Mouse (Mus musculus) right cerebral cortex, postnatal 10 days (tissue): Measurements from ENCODE around the gene Sema6c.
"Not testable (repeated sequence)": the region's sequence is repeated elsewhere in the genome, so short reads cannot be mapped to it uniquely, and the experiment has no call there.

ENCODE experiments used
- DNase-seq, 2 experiments: peaks; one replicate each; pipeline ENCODE4 v3.0.0; 2021; ENCODE audit warnings: low spot score in 2 of 2

Sema6c gene

DNA sequence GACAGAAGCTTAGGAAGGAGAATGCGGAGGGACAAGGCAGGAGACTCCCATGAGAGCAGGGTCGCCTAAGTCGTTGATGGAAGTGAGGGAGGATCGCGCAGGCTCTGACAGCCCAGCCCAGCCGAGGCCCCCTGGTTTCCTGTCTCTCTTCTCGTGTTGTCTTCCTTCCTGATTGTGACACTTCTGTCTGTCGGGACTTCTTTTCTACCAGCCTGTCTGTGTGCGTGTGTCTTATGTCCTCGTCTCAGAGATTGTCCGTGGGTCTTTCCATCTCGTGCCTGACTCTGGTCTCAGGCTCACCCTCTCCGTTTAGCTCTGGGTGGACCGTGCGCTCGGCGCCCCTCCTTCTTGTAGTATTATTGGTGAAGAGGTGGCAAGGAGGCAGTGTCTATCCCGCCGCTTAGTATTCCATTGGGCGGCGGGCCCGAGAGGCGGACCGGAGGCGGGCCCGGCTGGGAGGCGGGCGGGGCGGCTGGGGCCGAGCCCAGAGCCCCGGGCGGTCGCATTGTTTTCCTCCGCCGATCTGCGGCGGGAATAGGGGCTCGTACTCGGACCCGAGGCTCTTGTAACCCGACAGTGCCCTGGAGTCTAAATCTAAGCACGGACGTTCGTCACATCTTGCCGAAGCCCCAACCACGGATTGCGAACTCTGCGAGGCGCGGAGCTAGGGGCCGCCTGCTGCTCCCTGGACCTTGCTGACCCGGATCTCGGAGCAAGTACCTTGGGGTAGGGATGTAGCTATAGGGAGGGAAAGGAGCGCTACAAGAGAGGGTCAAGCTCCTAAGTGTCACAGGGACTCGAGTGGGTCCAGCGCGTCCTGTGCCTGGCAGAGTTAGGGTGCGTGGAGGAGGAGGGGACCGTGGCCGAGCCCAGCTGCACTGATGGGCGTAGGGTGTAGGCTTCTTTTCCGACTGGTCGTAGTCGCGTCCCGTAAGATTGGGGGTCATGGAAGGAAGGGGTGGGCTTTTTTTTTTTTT lies at the start of gene Sema6c:
Gene Sema6c (plus strand): TSS at position 471 of the 977 bp plus-strand sequence.
- DNase-seq: peak; percentile 95

DNA sequence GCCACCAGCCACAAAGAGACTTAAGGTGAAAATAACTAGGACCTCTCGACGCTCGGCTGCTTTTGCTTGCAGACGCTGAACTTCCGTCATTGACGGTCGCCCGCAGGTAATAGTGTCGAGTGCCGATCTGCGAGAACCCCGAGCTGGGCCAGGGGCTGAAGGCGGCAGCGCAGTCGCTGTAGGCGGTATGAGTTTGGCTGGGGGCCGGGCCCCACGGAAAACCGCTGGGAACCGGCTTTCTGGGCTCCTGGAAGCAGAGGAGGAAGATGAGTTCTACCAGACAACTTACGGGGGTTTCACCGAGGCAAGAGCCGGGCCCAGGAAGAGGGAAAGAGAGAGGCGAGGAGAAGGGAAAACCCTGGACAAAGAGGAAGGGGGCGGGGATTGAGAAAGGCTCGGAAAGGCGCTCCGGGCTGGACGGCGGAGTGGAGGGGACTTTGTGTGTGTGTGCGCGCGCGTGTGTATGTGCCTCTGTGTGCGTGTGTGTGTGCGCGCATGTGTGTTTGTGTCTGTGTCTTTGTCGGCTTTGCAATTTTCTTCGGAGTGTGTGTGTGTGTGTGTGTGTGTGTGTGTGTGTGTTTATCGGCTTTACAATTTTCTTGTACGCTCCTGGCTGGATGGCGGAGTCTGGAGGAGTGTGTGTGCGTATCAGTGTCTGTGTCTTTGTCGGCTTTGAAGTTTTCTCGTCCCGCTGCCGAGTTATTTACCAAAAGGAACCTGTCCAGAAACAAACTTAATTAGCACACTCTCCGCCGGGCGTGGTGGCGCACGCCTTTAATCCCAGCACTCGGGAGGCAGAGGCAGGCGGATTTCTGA lies 49.1 kb upstream of the Sema6c start, which contains the start of gene Vps72:
Gene Vps72 (plus strand): TSS at position 112 of the 816 bp plus-strand sequence.
- DNase-seq: peak; percentile 94

DNA sequence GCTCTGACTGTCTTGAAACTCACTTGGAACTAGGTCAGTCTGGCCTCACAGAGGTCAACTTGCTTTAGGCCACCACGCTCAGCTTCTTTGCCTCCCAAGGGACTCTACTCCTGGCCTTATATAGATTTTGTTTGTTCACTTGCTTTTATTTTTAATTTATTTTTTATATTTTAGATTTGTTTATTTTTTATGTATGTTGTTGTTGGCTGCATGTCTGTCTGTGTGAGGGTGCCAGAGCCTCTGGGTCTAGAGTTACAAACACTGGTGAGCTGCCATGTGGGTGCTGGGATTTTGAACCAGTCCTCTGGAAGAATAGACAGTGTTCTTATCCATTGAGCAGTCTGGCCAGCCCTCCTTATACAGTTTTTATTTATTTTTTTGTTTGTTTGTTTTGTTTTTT lies 47.5 kb upstream of the Sema6c start:
- no peak for DNase-seq

DNA sequence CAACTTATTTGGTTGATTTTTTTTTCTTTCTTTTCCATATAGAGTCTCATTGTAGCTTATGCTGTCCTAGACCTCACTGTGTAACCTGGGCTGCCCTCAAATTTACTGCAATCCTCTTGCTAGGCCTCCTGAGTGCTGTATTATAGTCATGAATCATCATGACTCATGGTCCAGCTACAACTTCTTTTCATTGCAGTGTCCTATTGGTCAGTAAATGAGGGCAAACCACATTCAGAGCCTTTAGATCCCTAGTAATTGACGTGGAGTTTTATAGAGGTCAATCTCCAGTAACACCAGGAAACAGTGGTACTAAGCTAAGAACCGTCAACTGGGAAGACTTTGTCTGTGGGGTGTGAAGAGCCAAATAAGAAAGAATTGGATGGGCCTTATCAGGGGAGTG lies 42.5 kb upstream of the Sema6c start:
- no peak for DNase-seq

DNA sequence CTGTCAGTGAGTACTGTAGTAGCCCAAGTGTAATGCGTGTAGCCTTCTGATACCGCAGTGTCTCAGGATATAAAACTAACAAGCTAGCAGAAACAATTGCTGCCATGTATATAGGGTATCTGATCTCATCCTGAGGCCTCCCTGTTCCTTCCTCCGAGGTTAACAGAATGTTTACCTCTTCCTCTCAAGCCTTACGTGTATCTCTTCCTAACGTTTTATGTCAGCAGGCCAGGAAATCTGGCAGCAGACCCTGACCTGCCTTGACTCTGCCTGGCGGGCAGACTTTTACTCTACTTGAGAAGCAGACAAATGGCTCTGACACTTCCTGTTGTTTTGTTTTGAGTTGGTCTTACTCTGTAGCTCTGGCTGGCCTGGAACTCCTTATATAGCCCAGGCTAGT lies 38.7 kb upstream of the Sema6c start:
- DNase-seq: no peak

DNA sequence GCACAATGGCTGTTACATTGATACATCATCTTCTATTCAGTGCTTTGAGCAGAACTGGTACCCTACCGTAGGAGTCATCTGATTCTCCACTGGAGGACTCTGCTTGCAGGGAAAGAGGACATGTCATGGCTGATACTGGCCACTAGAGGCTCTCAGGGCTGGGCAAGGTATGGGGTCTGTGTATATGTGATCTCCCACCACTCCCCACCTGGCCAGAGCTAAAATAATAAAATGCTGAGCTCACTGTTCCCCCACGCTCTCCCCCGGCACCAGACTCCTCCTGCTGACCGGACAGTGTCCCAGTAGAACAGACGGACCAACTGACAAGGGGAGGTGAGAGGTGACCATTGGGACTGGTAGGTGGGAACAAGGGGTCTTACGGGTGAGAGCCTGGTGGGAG lies 36.0 kb upstream of the Sema6c start, which contains the start of gene Tmod4:
Gene Tmod4 (plus strand): TSS at position 231 of the 400 bp plus-strand sequence.
- no peak for DNase-seq

DNA sequence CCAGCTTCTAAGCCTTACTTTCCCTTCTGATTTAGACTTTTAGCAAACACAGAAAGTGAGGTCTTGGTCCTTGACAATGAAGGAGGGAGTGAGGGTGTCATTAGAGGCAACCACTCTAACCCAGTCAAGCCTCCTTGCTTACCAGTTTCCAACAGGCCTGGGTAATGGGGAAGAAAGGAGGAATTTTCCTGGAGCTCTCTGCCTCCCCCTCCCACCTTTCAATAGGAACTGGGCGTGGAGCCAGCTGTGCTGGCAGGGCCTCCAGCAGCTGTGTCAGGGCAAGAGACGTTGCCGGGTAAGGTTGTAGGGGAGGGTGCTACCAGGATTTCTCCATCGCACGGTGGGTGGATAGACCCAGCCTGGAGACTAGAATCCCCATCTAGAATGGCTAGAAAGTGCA lies 35.3 kb upstream of the Sema6c start:
- peak; percentile 75 to 77 for DNase-seq

DNA sequence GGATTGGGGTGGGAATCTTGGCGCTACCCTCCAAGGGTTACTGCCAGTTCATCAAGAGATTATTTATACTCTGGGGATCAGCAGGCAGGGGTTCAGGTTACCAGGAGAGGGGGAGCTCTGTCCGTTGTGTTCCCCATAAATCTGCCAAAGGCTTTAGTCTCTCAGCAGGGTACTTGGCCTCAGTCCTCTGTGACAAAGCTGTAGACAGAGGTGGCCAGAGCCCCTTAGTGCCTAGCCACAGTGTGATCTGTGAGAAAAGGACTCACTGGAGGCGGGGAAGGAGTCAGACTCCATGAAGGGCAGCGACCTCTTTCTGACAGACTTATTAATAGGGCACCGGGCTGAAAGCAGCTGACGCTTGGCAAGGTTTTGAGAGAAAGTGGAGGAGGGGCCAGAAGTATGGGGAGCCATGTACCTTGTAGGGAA lies 31.0 kb upstream of the Sema6c start:
- DNase-seq: no peak

DNA sequence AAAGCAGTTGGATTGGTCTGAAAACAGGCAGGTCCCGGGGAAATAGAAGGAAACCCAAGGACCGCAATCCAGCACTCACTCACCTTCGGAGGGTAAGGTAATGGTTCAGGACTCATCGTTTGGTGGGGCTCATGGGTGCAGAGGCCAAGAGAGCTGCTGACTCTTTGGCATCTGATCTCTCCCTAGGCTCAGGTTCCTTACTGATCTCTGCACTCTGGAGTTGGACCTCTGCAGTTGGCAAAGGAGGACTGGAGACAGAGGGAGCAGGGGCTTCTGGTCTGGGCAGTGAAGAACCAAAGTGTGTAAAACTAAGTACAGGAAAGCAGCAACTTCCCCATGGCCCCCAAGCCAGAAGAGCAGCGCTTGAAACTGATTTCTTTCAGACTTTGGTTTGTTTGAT lies 30.2 kb upstream of the Sema6c start:
- no peak for DNase-seq

DNA sequence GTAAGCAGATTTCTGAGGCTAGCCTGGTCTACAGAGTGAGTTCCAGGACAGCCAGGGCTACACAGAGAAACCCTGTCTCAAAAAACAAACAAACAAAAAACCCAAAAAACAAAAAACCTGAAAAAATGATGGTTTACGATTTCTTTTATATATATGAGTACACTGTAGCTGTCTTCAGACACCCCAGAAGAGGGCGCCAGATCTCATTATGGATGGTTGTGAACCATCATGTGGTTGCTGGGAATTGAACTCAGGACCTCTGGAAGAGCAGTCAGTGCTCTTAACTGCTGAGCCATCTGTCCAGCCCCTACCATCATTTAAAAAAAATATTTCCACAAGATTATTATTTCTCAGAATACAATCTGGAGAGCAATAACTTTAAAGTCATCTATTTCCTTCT lies 27.9 kb upstream of the Sema6c start:
- DNase-seq: not testable (repeated sequence)

DNA sequence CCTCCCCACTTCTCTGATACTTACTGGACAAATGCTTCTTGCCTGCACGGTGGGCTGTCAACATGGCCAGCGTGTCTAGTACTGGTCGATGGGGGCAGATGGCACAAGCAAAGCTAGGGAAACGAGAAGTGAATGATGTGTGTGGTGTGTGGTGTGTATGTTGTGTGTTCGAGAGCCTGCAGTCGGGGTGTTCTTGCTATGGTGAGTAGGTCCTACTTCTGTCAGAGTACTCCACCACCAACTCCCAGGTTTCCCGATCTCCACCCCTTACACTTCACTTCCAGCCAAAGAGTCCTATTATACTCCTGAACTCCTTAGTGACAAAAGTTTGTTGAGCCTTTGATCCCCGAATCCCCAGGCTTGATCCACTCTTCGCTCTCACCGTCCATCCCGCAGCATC lies 27.1 kb upstream of the Sema6c start:
- DNase-seq: no peak

DNA sequence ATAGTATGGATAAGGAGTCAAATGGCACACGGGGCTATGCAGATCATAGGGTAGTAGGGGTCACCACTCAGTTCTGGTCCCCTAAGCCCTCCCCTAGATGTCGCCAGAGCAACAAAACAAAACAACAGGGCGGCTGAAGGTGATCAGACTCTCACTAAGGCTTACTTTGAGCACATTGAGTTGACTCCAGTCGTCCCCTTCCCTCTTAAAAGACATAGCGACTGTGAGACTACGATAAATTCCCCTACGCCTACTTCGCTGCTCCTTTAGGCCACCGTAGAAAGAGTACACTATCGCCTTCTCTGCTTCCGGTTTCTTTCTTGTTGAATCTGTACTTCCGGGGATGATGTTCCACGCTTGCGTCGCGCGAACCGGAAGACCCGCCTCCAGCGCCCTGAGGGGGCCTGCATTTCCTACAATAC lies 26.6 kb upstream of the Sema6c start, which contains the start of the genes Scnm1 and Lysmd1:
Gene Scnm1 (minus strand): TSS at position 332 of the 422 bp plus-strand sequence.
Gene Lysmd1 (plus strand): TSS at position 409 of the 422 bp plus-strand sequence.
- peak; percentile 94 to 96 for DNase-seq

DNA sequence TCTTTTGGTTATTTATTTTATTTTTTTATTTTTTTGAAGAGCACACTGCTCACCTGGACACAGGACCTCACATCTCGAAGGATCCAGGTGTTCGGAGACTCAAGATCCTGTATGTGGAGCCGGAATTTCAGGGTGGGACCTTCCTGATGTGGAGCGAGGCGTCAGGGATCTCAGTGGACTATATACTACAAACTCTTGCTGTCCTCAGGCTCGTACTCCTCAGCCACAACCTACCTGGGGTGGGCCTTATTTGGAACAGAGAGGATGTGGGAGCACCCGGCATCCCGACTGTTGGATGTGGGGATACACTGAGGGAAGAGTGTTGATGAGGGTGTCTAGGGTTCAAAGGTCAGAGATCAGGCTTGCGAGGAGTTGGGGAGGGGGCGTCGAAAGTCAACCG lies 26.1 kb upstream of the Sema6c start:
- not testable (repeated sequence) for DNase-seq

DNA sequence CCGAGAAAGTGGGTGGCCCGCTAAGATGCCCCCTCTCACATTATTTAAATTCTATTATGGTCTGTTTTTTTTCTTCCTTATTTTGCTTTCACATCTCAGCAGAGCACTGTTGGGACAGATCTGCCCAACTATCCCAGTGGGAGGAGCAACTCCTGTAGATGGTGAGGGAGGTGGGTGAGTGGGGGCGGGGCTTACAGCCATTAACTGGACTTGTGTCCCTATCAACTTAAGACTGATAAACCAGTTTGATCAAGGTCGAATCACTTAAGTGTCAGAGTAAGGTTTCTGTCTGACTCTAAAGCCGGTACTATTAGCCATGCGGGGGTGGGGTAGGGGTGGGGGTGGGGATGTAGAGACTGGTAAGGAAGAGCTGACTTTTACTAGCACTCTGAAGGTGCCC lies 25.2 kb upstream of the Sema6c start:
- DNase-seq: peak; percentile 68 to 69

DNA sequence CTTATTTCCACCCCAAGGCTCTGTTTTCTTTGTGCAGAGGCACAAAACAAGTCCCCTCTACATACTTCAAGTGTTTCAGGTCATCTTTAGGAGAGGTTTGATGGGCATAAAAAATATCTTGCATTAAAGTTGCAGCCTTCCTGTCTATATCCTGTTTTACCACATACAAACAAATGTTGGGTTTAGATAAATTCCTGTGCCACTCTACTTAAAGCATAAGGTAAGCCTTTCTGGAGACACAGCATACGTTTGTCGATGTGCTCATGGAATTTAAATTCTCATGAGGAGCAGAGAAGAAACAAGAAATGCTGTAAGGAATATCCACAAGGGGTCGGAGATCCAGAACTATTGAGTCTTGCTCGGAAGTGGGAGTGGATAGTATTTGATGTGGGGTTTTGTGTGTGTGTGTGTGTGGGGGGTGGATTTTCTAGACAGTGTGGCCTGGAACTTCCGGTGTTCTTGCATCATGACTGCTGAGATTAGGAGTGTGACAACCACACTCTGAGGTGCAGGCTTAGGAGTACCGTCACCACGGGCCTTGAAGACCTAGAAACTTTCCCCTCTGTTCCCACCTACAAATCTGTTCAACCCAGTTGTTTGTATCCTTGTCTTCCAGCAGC lies 24.7 kb upstream of the Sema6c start:
- no peak for DNase-seq

DNA sequence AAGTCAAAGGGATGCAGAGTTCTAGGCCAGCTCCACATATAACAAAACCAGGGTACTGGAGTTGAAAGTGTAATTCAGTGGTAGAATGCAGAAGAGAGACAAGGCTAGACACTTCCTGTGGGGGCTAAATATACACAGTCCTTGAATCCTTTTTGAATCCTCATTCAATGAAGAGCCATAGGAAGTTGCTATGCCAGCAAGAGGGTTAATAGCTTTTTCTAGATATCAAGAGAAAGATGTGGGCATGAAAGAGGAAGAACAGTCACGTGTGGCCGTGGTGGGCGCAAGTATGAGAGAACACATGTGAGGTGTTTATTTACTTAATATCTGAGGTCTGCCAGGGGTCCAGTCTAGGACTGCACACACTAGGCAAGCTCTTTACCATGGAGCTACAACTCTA lies 23.9 kb upstream of the Sema6c start:
- no peak for DNase-seq

DNA sequence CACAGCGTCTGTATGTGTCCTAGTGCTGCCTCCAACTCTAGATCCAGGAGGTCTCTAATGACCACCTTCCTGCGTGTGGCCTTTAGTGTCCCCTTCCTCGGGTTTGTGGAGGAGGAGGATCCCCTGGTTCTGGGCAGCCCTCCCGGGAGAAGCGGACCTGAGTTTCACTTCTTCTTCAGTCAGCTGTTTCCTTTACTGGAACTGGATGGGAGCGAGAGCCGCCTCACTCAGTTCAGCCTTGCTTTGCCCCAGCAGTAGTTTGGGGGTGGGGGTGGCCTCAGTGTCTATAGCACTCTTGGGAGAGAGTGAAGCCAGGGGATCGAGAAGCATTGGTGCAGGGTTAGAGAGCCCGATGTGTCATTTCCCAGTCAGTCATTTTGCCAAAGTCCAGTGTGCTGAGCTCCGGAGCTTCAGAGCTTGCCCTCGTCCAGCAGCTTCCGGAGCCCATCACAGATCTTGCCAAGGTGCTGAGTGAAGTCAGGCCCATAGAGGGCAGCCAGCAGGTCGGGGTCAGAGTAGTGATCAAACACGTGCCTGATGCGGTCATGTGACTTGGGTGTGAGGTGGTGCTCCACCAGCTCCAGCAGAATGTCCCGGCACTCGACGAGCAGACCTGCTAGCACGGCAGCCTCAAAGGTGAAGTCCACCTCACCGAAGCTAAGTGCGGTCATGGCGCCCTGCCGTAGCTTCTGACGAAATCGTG lies 20.5 kb upstream of the Sema6c start:
- DNase-seq: no peak

DNA sequence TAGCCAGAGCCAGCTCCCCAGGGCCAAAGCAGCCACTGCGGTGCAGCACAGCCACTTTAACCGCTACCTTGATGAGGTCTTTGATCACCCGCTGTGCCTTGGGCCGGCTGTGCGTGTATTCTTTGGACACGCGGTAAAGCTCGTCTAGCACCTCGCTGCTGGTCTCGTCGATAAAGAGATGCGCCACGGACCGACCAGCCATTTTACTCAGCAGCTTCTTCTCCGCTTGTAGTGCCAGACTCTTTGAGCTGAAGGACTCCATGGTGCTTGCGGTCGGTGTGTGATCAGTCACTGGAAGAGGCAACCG lies 20.0 kb upstream of the Sema6c start:
- DNase-seq: no peak

DNA sequence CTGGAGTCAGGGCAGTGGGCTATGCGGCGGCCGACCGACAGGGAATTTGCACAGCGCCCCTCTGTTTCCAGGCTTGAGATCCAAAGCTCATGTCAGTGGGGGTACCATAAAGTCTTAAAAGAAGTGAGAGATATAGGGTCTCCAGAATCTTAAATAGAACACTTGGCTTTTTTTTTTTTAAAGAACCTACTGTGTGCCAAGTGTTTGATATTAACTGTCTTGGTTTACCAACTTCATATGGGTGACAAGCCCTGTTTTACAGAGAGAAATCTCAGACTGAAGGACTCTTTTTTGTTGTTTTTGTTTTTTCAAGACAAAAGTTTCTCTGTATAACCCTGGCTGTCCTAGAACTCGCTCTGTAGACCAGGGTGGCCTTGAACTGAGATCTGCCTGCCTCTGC lies 19.5 kb upstream of the Sema6c start:
- DNase-seq: no peak

DNA sequence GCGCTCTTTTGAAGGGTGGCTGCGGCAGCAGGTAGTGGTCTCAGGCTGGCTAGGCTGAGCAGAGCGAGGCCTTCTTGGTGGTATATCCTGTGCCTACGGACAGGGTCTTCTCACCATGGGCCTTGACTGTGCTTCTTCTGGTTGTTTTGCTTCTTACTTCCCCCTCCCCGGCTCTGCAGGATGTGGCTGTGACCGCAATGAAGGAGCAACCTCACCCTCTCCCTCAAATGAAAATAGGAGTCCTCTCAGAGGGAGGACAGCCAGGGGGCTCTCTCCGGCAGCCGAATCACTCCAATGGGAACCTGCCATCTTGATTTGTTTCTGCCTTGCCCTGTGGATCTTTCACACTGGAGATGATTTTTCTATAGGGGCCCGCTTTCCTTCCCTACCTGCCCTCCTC lies 18.8 kb upstream of the Sema6c start:
- no peak for DNase-seq

DNA sequence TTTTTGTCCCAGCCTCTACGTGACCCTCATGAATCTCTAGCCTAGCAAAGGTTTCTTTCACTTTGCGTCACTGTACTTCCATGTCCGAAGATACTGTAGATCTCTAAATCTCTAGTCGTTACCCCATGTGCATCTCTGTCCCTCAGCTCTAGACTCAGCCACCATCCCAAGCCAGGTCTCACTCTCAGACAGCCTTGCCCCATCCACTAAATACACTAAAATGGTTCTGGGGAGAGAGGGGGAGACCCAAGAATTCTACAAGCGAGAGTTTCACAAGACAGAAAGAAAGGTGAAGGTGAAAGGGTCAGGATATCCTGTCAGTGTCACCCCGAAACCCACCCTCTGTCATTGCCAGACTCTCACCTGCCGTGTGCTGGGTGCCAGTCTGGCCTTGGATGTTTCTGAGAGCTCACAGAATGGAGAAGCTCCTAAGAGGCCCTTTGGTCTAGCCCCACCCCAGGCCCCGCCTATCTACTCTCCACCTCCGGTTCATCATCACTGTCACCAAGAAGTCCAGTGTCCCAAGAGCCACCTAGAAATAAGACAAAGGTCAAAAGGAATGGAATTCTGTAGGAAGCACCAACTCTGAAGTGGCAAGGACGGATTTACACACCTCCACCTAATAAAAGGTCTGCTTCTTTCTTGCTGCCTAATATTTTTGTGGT lies 18.2 kb upstream of the Sema6c start, which contains the start of gene Tnfaip8l2:
Gene Tnfaip8l2 (minus strand): TSS at position 409 of the 665 bp plus-strand sequence.
- DNase-seq: no peak
